Mouse (Mus musculus) megakaryocyte-erythroid progenitor cell, adult 5 weeks (primary cell): ENCODE results near the gene Gm49416. TPM values are rescaled to one million over a fixed set of nuclear protein-coding genes. Genes with fewer than 3 reads are reported as not detected.

Experiments
- polyA plus RNA-seq: library from polyadenylated mRNA; stranded (reverse); fragments of >175 nt; gene quantifications from 2 replicates; pipeline ENCODE4 v1.2.3, GENCODE M21; 2012

The Gm49416 gene
- polyA plus RNA-seq = 10.1 and 13.2 TPM in 2 replicates

GRCm38 (mm10) chr19:8888511-8889385 lies at the start of gene Gm49416, which contains the start of gene 1810009A15Rik:
Gene Gm49416 (plus strand): TSS chr19:8888926.
Gene 1810009A15Rik (plus strand): TSS chr19:8888853.

GRCm38 (mm10) chr19:8839103-8839907 lies 49.4 kb upstream of the Gm49416 start, which contains the start of gene Gng3:
Gene Gng3 (minus strand): TSS chr19:8839194.

GRCm38 (mm10) chr19:8850402-8850901 lies 38.3 kb upstream of the Gm49416 start, which contains the start of gene Lrrn4cl:
Gene Lrrn4cl (plus strand): TSS chr19:8850768.

GRCm38 (mm10) chr19:8871267-8872186 lies 17.2 kb upstream of the Gm49416 start, which contains the start of gene Ubxn1:
Gene Ubxn1 (plus strand): TSS chr19:8871496.

GRCm38 (mm10) chr19:8880311-8881033 lies 8.3 kb upstream of the Gm49416 start, which contains the start of gene Uqcc3:
Gene Uqcc3 (minus strand): TSS chr19:8880923.

GRCm38 (mm10) chr19:8883616-8884015 lies 5.1 kb upstream of the Gm49416 start, which contains the start of the genes Lbhd1 and Gm49403:
Gene Lbhd1 (plus strand): TSS chr19:8883732.
Gene Gm49403 (plus strand): TSS chr19:8883930.

GRCm38 (mm10) chr19:8892829-8893766 lies 4.4 kb downstream of the Gm49416 start, which contains the start of gene Ints5:
Gene Ints5 (plus strand): TSS chr19:8893005.

GRCm38 (mm10) chr19:8897865-8898495 lies 9.3 kb downstream of the Gm49416 start, which contains the start of gene Ganab:
Gene Ganab (plus strand): TSS chr19:8898071.

GRCm38 (mm10) chr19:8920073-8920736 lies 31.5 kb downstream of the Gm49416 start, which contains the start of gene B3gat3:
Gene B3gat3 (plus strand): TSS chr19:8920374.

GRCm38 (mm10) chr19:8929224-8930088 lies 40.7 kb downstream of the Gm49416 start, which contains the start of the genes Rom1 and Eml3:
Gene Rom1 (minus strand): TSS chr19:8929356.
Gene Eml3 (plus strand): TSS chr19:8929552.

GRCm38 (mm10) chr19:8941515-8942217 lies 52.9 kb downstream of the Gm49416 start, which contains the start of gene Mta2:
Gene Mta2 (plus strand): TSS chr19:8941875.

Other genes with a start within 250 kb of the Gm49416 start
- gene Chrm1, start 225.1 kb upstream of the Gm49416 start, polyA plus RNA-seq = 0.06 and 0.22 TPM in 2 replicates
- 116 and 163 TPM in 2 replicates for gene Slc3a2, start 165.6 kb upstream of the Gm49416 start, polyA plus RNA-seq
- gene Wdr74, start 153.1 kb upstream of the Gm49416 start, polyA plus RNA-seq = 37.5 and 45.6 TPM in 2 replicates
- 1.1 and 2.8 TPM in 2 replicates for gene 1700092M07Rik, start 148.2 kb upstream of the Gm49416 start, polyA plus RNA-seq
- gene Stx5a, start 147.5 kb upstream of the Gm49416 start, polyA plus RNA-seq = 24.2 and 27.7 TPM in 2 replicates
- 37.5 and 54.2 TPM in 2 replicates for gene Nxf1, start 131.9 kb upstream of the Gm49416 start, polyA plus RNA-seq
- 51.0 and 63.4 TPM in 2 replicates for gene Tmem223, start 117.9 kb upstream of the Gm49416 start, polyA plus RNA-seq
- gene Tmem179b, start 114.5 kb upstream of the Gm49416 start, polyA plus RNA-seq = 61.1 and 78.1 TPM in 2 replicates
- gene Taf6l, start 102.5 kb upstream of the Gm49416 start, polyA plus RNA-seq = 35.3 and 40.4 TPM in 2 replicates
- gene Polr2g, start 90.3 kb upstream of the Gm49416 start, polyA plus RNA-seq = 5.0 and 6.5 TPM in 2 replicates
- gene Zbtb3, start 86.4 kb upstream of the Gm49416 start, polyA plus RNA-seq = 0.30 and 0.85 TPM in 2 replicates
- 2.8 and 3.5 TPM in 2 replicates for gene Ttc9c, start 69.6 kb upstream of the Gm49416 start, polyA plus RNA-seq
- gene Hnrnpul2, start 68.9 kb upstream of the Gm49416 start, polyA plus RNA-seq = 136 and 204 TPM in 2 replicates
- 141 and 155 TPM in 2 replicates for gene AC129217.1, start 59.2 kb upstream of the Gm49416 start, polyA plus RNA-seq
- 91.7 and 97.7 TPM in 2 replicates for gene Bscl2, start 51.5 kb upstream of the Gm49416 start, polyA plus RNA-seq
- gene Gng3, start 49.7 kb upstream of the Gm49416 start, polyA plus RNA-seq = not detected in 2 replicates
- gene Lrrn4cl, start 38.2 kb upstream of the Gm49416 start, polyA plus RNA-seq = 0.07 and 0.34 TPM in 2 replicates
- gene Ubxn1, start 17.4 kb upstream of the Gm49416 start, polyA plus RNA-seq = 176 and 267 TPM in 2 replicates
- gene Uqcc3, start 8.0 kb upstream of the Gm49416 start, polyA plus RNA-seq = 60.4 and 63.7 TPM in 2 replicates
- 0.47 and 0.98 TPM in 2 replicates for gene Lbhd1, start 5.2 kb upstream of the Gm49416 start, polyA plus RNA-seq
- not detected in 2 replicates for gene Gm49403, start 5.0 kb upstream of the Gm49416 start, polyA plus RNA-seq
- 68.5 and 78.3 TPM in 2 replicates for gene 1810009A15Rik, start 73 bp upstream of the Gm49416 start, polyA plus RNA-seq
- gene Ints5, start 4.1 kb downstream of the Gm49416 start, polyA plus RNA-seq = 32.4 and 39.0 TPM in 2 replicates
- 52.6 and 60.1 TPM in 2 replicates for gene Ganab, start 9.1 kb downstream of the Gm49416 start, polyA plus RNA-seq
- gene B3gat3, start 31.4 kb downstream of the Gm49416 start, polyA plus RNA-seq = 129 and 153 TPM in 2 replicates
- gene Rom1, start 40.4 kb downstream of the Gm49416 start, polyA plus RNA-seq = 8.8 and 9.0 TPM in 2 replicates
- 76.3 and 82.6 TPM in 2 replicates for gene Eml3, start 40.6 kb downstream of the Gm49416 start, polyA plus RNA-seq
- gene Mta2, start 52.9 kb downstream of the Gm49416 start, polyA plus RNA-seq = 58.4 and 74.1 TPM in 2 replicates
- 28.2 and 29.0 TPM in 2 replicates for gene Tut1, start 64.9 kb downstream of the Gm49416 start, polyA plus RNA-seq
- 124 and 163 TPM in 2 replicates for gene Eef1g, start 78.1 kb downstream of the Gm49416 start, polyA plus RNA-seq
- 19.1 and 29.1 TPM in 2 replicates for gene Ahnak, start 100.4 kb downstream of the Gm49416 start, polyA plus RNA-seq
- not detected in 2 replicates for gene Scgb1a1, start 199.0 kb downstream of the Gm49416 start, polyA plus RNA-seq
- gene Asrgl1, start 246.7 kb downstream of the Gm49416 start, polyA plus RNA-seq = 84.3 and 107 TPM in 2 replicates